Mouse (Mus musculus) spleen, adult 2 months (tissue): ENCODE results near the gene Sort1. TPM values are rescaled to one million over a fixed set of nuclear protein-coding genes. Genes with fewer than 3 reads are reported as not detected.

ENCODE experiments used
- DNase-seq, 2 experiments: peaks; one replicate each; pipeline versions ENCODE4 v3.0.0 to v3.0.0-alpha.2; 2012 to 2021; ENCODE audit warnings: low spot score in 2 of 2, low read depth in 1 of 2
- H3K27ac ChIP-seq: fragments of 200-500 bp; 2 replicates; pipeline ENCODE4 v1.5.1; 2012; ENCODE audit warnings: low read length, inconsistent platforms; ENCODE audit not compliant: insufficient read depth
- H3K27me3 ChIP-seq: fragments of 200-500 bp; 2 replicates; pipeline ENCODE4 v1.6.1; 2012; ENCODE audit warnings: mild to moderate bottlenecking, moderate library complexity, low read length, inconsistent platforms; ENCODE audit not compliant: control insufficient read depth, insufficient read depth
- H3K36me3 ChIP-seq: fragments of 200-500 bp; 2 replicates; pipeline ENCODE4 v1.6.1; 2012; ENCODE audit warnings: mild to moderate bottlenecking, low read length, inconsistent platforms; ENCODE audit not compliant: control insufficient read depth, insufficient read depth
- H3K4me1 ChIP-seq: fragments of 200-500 bp; 2 replicates; pipeline ENCODE4 v1.6.1; 2011; ENCODE audit warnings: inconsistent platforms; ENCODE audit not compliant: control insufficient read depth, insufficient read depth, insufficient read length
- H3K4me3 ChIP-seq: fragments of 200-500 bp; 2 replicates; pipeline ENCODE4 v1.5.1; 2011; ENCODE audit warnings: mild to moderate bottlenecking, inconsistent platforms; ENCODE audit not compliant: insufficient read depth, insufficient read length; ENCODE audit errors: extremely low read depth
- CTCF ChIP-seq: fragments of 200-500 bp; IDR thresholded peaks from 2 replicates; pipeline ENCODE4 v1.5.1; 2011; ENCODE audit warnings: mild to moderate bottlenecking, inconsistent platforms; ENCODE audit not compliant: insufficient read depth, insufficient read length, insufficient replicate concordance; ENCODE audit errors: extremely low read depth
- POLR2A ChIP-seq: fragments of 200-500 bp; IDR thresholded peaks from 2 replicates; pipeline ENCODE4 v1.6.1; 2011; ENCODE audit warnings: low read depth, low read length, inconsistent platforms
- WGBS: fragments of 180-500 bp; shearing (Covaris S2); methylation state at CpG from one replicate; pipeline ENCODE4 v1.1.7; 2018; 5-methylcytosine and 5-hydroxymethylcytosine counted together
- polyA plus RNA-seq: library from polyadenylated mRNA; depleted of rRNA; stranded (reverse); fragments of >200 nt; gene quantifications from 2 replicates; pipeline ENCODE4 v1.2.3, GENCODE M21; 2012

Gene Sort1
- polyA plus RNA-seq, 1 experiment = 11.4 TPM

DNA sequence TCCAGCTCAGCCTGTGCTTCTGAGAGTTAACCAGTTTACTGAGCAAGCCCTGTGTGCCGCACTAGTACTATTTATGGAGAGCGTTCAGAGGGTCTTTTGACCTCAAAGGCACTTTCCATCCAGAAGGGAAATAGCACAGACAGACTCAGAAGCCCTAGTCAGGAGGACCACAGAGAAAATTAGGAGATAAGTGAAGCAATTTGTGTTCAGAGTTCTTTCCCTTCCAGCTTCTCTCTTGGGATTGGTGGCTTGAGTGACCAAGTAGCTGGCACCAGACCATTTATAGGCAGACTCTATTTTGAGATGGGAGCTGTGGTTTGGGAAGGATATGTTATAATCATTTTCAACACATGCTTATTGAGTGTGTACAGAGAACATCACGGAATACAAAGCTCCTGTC is 22.5 kb downstream of the Sort1 start:
- no peak overlapping the region for H3K27ac ChIP-seq
- WGBS = 96% methylated on average over 3 of the region's 3 CpGs
- no peaks in the 10 kb centered on the region for H3K27me3 ChIP-seq
- no peak overlapping the region for H3K4me3 ChIP-seq
- DNase-seq = no peak
- no peaks in the 10 kb centered on the region for H3K36me3 ChIP-seq
- TF ChIP-seq CTCF (no peak), POLR2A (no peak)
- no peaks in the 10 kb centered on the region for H3K4me1 ChIP-seq

DNA sequence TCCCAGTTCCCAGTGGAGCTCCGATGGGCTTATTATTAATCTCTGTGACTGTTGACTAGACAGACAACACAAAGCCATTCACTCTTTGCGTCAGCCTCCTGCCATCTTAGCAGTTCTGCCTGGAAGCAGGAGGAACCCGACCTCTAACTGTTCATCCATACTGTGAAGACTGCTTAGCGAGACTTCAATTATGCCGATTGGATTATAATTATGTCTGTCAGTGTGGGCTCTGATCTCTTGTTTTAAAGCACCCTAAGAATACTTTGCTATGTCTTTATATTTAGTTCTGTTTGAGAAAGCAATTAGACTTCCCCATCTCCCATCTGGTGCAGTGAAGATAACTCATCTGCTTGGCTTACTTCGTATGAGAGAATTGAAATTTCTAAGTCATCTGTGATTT is 23.6 kb downstream of the Sort1 start:
- 92% methylated on average over 6 of the region's 6 CpGs for WGBS
- Histone ChIP-seq H3K4me3 (no peak overlapping the region), H3K27me3 (no peaks in the 10 kb centered on the region), H3K4me1 (no peaks in the 10 kb centered on the region), H3K27ac (no peak overlapping the region), H3K36me3 (no peaks in the 10 kb centered on the region)
- no peak for DNase-seq
- TF ChIP-seq POLR2A = no peak
- no peak for TF ChIP-seq CTCF

DNA sequence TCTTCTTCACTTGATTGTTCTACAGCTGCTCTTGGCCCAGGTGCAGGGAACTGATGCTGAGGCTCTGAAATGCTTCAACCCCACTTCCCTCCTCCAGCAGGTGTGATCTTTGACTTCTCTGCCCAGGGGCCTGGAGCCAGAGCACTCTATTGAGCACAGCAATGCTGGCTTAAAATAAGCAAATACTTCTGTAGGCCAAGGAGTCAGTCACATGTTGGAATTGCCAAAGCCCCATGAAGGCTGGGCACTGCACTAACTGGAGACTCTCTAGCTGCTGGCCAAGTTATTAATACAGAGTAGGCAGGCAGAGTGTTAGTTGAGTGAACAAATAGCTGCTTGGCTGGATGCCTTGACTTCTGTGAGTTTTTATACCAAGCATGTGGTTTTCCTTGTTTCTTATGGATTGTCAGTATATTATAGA is 27.0 kb downstream of the Sort1 start:
- Histone ChIP-seq H3K4me3 (no peak overlapping the region), H3K36me3 (no peaks in the 10 kb centered on the region), H3K27me3 (no peaks in the 10 kb centered on the region), H3K27ac (no peak overlapping the region), H3K4me1 (no peaks in the 10 kb centered on the region)
- no peak for DNase-seq
- TF ChIP-seq CTCF (no peak), POLR2A (no peak)

DNA sequence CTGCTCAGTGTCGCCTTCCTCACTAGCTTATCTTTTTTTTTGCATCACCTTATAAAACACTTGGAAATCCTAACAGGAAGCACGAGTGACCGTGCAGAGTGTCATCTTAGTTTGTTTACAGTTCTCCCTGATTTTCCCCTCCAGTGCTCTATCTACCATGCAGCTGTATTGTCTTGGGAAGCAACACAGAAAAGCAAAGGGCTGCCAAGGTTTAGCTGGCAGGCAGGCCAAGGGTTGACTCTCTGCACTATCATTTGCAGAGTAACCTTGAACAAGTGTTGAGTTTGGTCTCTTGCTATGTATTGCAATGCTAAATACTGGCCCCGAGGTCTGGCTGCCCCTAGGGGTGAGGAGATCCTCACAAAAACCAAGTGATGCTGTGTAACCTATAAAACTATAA is 27.8 kb downstream of the Sort1 start:
- WGBS = 88% methylated on average over 4 of the region's 4 CpGs
- no peak for TF ChIP-seq POLR2A
- no peak for TF ChIP-seq CTCF
- Histone ChIP-seq H3K36me3 (no peaks in the 10 kb centered on the region), H3K4me3 (no peak overlapping the region), H3K27ac (no peak overlapping the region), H3K27me3 (no peaks in the 10 kb centered on the region), H3K4me1 (no peaks in the 10 kb centered on the region)
- no peak for DNase-seq

- no peaks in the 10 kb centered on the region for H3K36me3 ChIP-seq
- H3K27me3 ChIP-seq = no peaks in the 10 kb centered on the region
Observed at GRCm38 (mm10) chr3:108312414-108312813, 28.5 kb downstream of the Sort1 start.

DNA sequence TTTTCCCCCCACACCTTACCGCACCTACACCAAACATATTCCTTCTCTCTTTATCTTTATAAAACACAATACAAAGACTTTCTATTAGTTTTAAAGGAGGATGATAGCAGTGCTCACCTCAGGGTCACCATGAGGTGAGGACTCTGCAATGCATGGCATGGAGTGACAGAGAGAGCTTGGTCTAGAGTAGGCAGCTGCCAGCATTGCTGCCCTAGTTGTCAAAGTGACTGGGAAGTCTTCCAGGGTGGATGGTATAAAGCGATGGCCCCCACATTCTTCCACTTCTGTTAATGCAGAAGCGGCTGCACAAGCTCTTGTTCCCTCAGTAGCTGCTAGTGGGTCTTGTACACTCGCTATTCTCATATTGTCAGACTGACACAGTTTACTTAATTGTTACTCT is 29.3 kb downstream of the Sort1 start:
- DNase-seq = no peak
- Histone ChIP-seq H3K36me3 (no peaks in the 10 kb centered on the region), H3K27me3 (no peaks in the 10 kb centered on the region), H3K27ac (no peak overlapping the region), H3K4me3 (no peak overlapping the region), H3K4me1 (no peaks in the 10 kb centered on the region)
- TF ChIP-seq POLR2A (no peak), CTCF (no peak)
- 92% methylated on average over 4 of the region's 4 CpGs for WGBS

More at GRCm38 (mm10) chr3:108312414-108312813, 28.5 kb downstream of the Sort1 start:
- Histone ChIP-seq H3K27ac (no peak overlapping the region), H3K4me1 (no peaks in the 10 kb centered on the region), H3K4me3 (no peak overlapping the region)
- no peak for DNase-seq
- TF ChIP-seq POLR2A (no peak), CTCF (no peak)

DNA sequence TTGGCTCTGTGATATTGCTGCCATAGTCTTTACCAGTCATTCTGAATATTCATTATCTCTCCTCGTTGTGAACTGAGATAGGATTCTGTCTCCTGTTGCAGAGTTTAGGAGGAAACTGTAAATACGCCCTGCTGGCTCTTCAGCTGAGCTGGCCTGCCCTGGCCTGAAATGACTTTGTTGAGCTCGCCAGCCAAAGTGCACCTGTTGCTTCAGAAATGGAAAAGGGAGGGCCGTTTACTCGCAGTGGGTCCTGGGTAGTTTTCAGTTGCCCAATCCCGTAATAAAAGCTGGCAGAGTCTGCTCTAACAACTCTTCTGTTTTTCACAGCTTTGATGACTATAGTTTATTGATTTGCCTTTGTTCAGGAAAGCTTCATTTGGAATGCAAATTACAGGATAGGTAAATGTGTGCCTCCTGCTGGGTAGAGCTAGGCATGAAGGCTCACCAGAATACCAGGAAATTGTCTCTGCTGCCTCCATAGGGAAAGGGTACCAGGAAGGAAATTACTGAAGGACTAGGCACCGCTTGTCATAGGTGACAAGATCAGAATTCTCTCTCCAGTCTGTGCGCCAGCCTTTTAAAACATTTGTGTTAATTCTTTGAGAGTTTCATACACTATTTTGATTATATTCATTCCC is 30.3 kb downstream of the Sort1 start:
- DNase-seq = no peak
- H3K4me1 ChIP-seq = no peaks in the 10 kb centered on the region
- WGBS = 79% methylated on average over 8 of the region's 8 CpGs
- TF ChIP-seq POLR2A (no peak), CTCF (no peak)
- H3K36me3 ChIP-seq = no peaks in the 10 kb centered on the region
- H3K27me3 ChIP-seq = no peaks in the 10 kb centered on the region
- H3K27ac ChIP-seq = no peak overlapping the region
- H3K4me3 ChIP-seq = no peak overlapping the region

GRCm38 (mm10) chr3:108318517-108318916 is 34.6 kb downstream of the Sort1 start:
- H3K36me3 ChIP-seq = no peaks in the 10 kb centered on the region
- H3K4me1 ChIP-seq = no peaks in the 10 kb centered on the region
- H3K27ac ChIP-seq = no peak overlapping the region
- WGBS = 74% methylated on average over 2 of the region's 2 CpGs
- TF ChIP-seq POLR2A (no peak), CTCF (no peak)
- no peaks in the 10 kb centered on the region for H3K27me3 ChIP-seq
- no peak overlapping the region for H3K4me3 ChIP-seq
- no peak for DNase-seq
